Mouse (Mus musculus): ENCODE results near the gene Timm22.

GRCm38 (mm10) chr11:76461201-76461600, 54.4 kb downstream of the Timm22 start:
- no peak for TF ChIP-seq POLR2A (IDR thresholded peaks at IDR 0.05; ENCODE audit: low read depth, low read length)
- TF ChIP-seq CTCF (conservative IDR thresholded peaks at IDR 0.05; ENCODE audit: insufficient read depth, insufficient read length, low read depth, low read length) = no peak

Measured in kidney, adult 2 months (tissue).